Mouse (Mus musculus) spleen, adult 2 months (tissue): Measurements from ENCODE around the gene Insl5.

Source experiments
- CTCF ChIP-seq: fragments of 200-500 bp; IDR thresholded peaks from 2 replicates; pipeline ENCODE4 v1.5.1; 2011; ENCODE audit warnings: mild to moderate bottlenecking, inconsistent platforms; ENCODE audit not compliant: insufficient read depth, insufficient read length, insufficient replicate concordance; ENCODE audit errors: extremely low read depth
- POLR2A ChIP-seq: fragments of 200-500 bp; IDR thresholded peaks from 2 replicates; pipeline ENCODE4 v1.6.1; 2011; ENCODE audit warnings: low read depth, low read length, inconsistent platforms

DNA sequence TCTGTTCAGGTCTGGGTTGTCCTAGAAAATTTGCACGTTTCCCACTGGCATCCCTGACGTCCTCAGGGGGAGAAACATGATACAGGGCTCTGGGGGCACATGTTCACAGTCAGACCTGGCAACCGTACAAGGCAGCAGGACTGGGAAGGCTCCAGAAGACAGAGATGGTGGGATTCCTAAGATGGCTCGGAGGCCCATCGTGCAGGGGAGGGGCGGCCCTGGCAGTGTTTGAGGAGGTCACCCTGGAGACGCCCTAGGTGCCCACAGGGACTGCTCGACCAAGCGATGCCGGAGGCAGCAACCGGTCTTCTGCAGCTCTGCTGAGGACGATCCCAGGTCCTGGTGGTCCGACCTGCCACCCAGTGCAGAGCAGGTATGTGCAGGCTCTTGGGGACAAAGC, 48.2 kb downstream of the Insl5 start, which contains the start of gene Tctex1d1:
- TF ChIP-seq POLR2A (no peak), CTCF (no peak)
